In the genomic region with DNA sequence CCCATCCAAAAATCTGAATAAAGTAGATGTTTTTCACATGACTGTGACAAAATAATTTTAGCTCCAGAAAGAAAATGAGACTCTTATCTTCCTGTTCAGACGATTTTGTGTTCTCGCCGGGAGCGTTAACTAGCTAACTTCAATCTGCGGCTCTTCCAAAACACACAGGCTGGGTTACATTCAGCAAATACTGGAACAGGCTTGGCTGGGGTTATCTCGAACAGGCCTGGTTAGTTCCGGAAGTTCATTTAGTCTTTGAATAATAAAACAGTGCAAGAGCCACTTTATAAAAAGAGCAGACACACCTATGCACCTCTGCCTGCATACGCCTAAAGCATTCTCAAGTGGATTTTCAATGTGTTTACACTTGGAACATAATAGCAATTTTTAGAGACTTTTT, we compare ENCODE assay signal across 22 mouse cellular contexts. TPM values are rescaled to one million over a fixed set of nuclear protein-coding genes. Genes with fewer than 3 reads are reported as not detected.
"Had no signal": no experiment of that assay in that cellular context is flagged by ENCODE, and none has a peak within 500 bp of the region (broad histone marks: within the 10 kb centered on the region; RNA-seq: fewer than 3 reads in every experiment).

No protein-coding gene starts in this region.

- H3K9ac ChIP-seq: kidney, embryonic 15.5 days; limb, embryonic 12.5 days; limb, embryonic 15.5 days; liver, embryonic 14.5 days; liver, postnatal 0 days; lung, embryonic 14.5 days; midbrain, embryonic 12.5 days; midbrain, embryonic 15.5 days; neural tube, embryonic 12.5 days; neural tube, embryonic 15.5 days had no signal

- H3K27ac ChIP-seq: kidney, embryonic 15.5 days; limb, embryonic 12.5 days; limb, embryonic 15.5 days; liver, embryonic 14.5 days; macrophage; midbrain, embryonic 12.5 days; midbrain, embryonic 15.5 days; neural tube, embryonic 12.5 days; neural tube, embryonic 15.5 days had no signal

- H3K9me3 ChIP-seq: kidney, embryonic 15.5 days; limb, embryonic 12.5 days; limb, embryonic 15.5 days; midbrain, embryonic 12.5 days; midbrain, embryonic 15.5 days; neural tube, embryonic 12.5 days; neural tube, embryonic 15.5 days had no signal

- H3K4me2 ChIP-seq: kidney, embryonic 15.5 days; limb, embryonic 15.5 days; liver, embryonic 11.5 days; lung, embryonic 14.5 days; midbrain, embryonic 12.5 days; midbrain, embryonic 15.5 days; neural tube, embryonic 12.5 days; neural tube, embryonic 15.5 days had no signal

- ATAC-seq: liver, postnatal 0 days; lung, postnatal 0 days; midbrain, embryonic 15.5 days had no signal

- H3K27me3 ChIP-seq: kidney, embryonic 15.5 days; limb, embryonic 12.5 days; limb, embryonic 15.5 days; midbrain, embryonic 12.5 days; midbrain, embryonic 15.5 days; neural tube, embryonic 12.5 days; neural tube, embryonic 15.5 days had no signal

- H3K4me1 ChIP-seq: neural tube, embryonic 12.5 days had no signal

- H3K4me3 ChIP-seq: kidney, embryonic 15.5 days; limb, embryonic 12.5 days; limb, embryonic 15.5 days; midbrain, embryonic 12.5 days; midbrain, embryonic 15.5 days; neural tube, embryonic 12.5 days; neural tube, embryonic 15.5 days had no signal

- H3K36me3 ChIP-seq: kidney, embryonic 15.5 days; limb, embryonic 12.5 days; limb, embryonic 15.5 days; midbrain, embryonic 12.5 days; midbrain, embryonic 15.5 days; neural tube, embryonic 12.5 days; neural tube, embryonic 15.5 days had no signal

- DNase-seq: kidney, adult 8-10 months; kidney, postnatal 10 days; kidney, postnatal 36 days; left cerebral cortex, postnatal 4 days; liver, postnatal 0 days; lung, embryonic 14.5 days; right cerebral cortex, adult 18-20 months; right cerebral cortex, postnatal 14 days; right cerebral cortex, postnatal 4 days; thymus, postnatal 36 days had no signal

RNA-seq across cellular contexts. Expression of gene Tenm3, which starts 40.7 kb away (rescaled TPM):
- total RNA-seq: megakaryocyte, adult 5-6 weeks had no signal
- polyA plus RNA-seq: macrophage had no signal
